Mouse (Mus musculus): Measurements from ENCODE around the gene Nutf2. TPM values are rescaled to one million over a fixed set of nuclear protein-coding genes. Genes with fewer than 3 reads are reported as not detected.
A peak's percentile ranks its signal among the peaks of the same experiment; 100 is the strongest.

The Nutf2 gene
- total and polyA plus RNA-seq, 3 experiments = 87.1 to 378 (median 284) TPM

- no peak for ATAC-seq (ENCODE audit: extremely low read depth, insufficient number of reproducible peaks, low FRiP score, poor library complexity, severe bottlenecking)
- no peaks in the 10 kb centered on the region for H3K9me3 ChIP-seq (replicated peaks)
- H3K4me1 ChIP-seq (ENCODE audit: insufficient read depth, low read depth, low read length) = peaks cover 3% of the 10 kb centered on the region
- no peak overlapping the region for H3K4me3 ChIP-seq (ENCODE audit: low read depth, low read length)
- no peaks in the 10 kb centered on the region for H3K27me3 ChIP-seq (ENCODE audit: insufficient read depth, low read length)
- DNase-seq (ENCODE audit: low spot score) = no peak
- peaks cover 99% of the 10 kb centered on the region for H3K36me3 ChIP-seq (replicated peaks)
- TF ChIP-seq POLR2AphosphoS5 (IDR thresholded peaks at IDR 0.05; ENCODE audit: insufficient replicate concordance, low read depth, low read length) = no peak
- TF ChIP-seq TAL1 (conservative IDR thresholded peaks at IDR 0.05; ENCODE audit: low read depth, low read length) = no peak
- no peak for TF ChIP-seq GATA1 (IDR thresholded peaks at IDR 0.05; ENCODE audit: borderline replicate concordance, low read length)
- TF ChIP-seq CTCF (IDR thresholded peaks at IDR 0.05; ENCODE audit: low read depth, low read length) = no peak
- TF ChIP-seq GATA2 (IDR thresholded peaks at IDR 0.05; ENCODE audit: borderline replicate concordance, low read depth, low read length) = no peak
Observed at GRCm38 (mm10) chr8:105889756-105890465, 29.5 kb downstream of the Nutf2 start.

- TF ChIP-seq TAL1 (conservative IDR thresholded peaks at IDR 0.05; ENCODE audit: low read depth, low read length) = no peak
- TF ChIP-seq GATA2 (IDR thresholded peaks at IDR 0.05; ENCODE audit: borderline replicate concordance, low read depth, low read length) = no peak
- TF ChIP-seq POLR2AphosphoS5 (IDR thresholded peaks at IDR 0.05; ENCODE audit: insufficient replicate concordance, low read depth, low read length) = no peak
- no peak for TF ChIP-seq GATA1 (IDR thresholded peaks at IDR 0.05; ENCODE audit: borderline replicate concordance, low read length)
- no peak for TF ChIP-seq CTCF (IDR thresholded peaks at IDR 0.05; ENCODE audit: low read depth, low read length)
- no peaks in the 10 kb centered on the region for H3K27me3 ChIP-seq (ENCODE audit: insufficient read depth, low read length)
- peaks cover 3% of the 10 kb centered on the region for H3K4me1 ChIP-seq (ENCODE audit: insufficient read depth, low read depth, low read length)
- DNase-seq (ENCODE audit: low spot score) (no peak), ATAC-seq (ENCODE audit: extremely low read depth, insufficient number of reproducible peaks, low FRiP score, poor library complexity, severe bottlenecking) (no peak)
- peaks cover 99% of the 10 kb centered on the region for H3K36me3 ChIP-seq (replicated peaks)
- no peaks in the 10 kb centered on the region for H3K9me3 ChIP-seq (replicated peaks)
- no peak overlapping the region for H3K4me3 ChIP-seq (ENCODE audit: low read depth, low read length)
Observed at GRCm38 (mm10) chr8:105890870-105891269, 30.5 kb downstream of the Nutf2 start.

- peaks cover 90% of the 10 kb centered on the region for H3K36me3 ChIP-seq (replicated peaks)
- no peaks in the 10 kb centered on the region for H3K27me3 ChIP-seq (ENCODE audit: insufficient read depth, low read length)
- DNase-seq (ENCODE audit: low spot score) (peak; percentile 17), ATAC-seq (ENCODE audit: extremely low read depth, insufficient number of reproducible peaks, low FRiP score, poor library complexity, severe bottlenecking) (no peak)
- H3K4me1 ChIP-seq (ENCODE audit: insufficient read depth, low read depth, low read length) = peaks cover 3% of the 10 kb centered on the region
- no peaks in the 10 kb centered on the region for H3K9me3 ChIP-seq (replicated peaks)
- no peak for TF ChIP-seq CTCF (IDR thresholded peaks at IDR 0.05; ENCODE audit: low read depth, low read length)
- TF ChIP-seq TAL1 (conservative IDR thresholded peaks at IDR 0.05; ENCODE audit: low read depth, low read length) = no peak
- TF ChIP-seq GATA1 (IDR thresholded peaks at IDR 0.05; ENCODE audit: borderline replicate concordance, low read length) = no peak
- H3K4me3 ChIP-seq (ENCODE audit: low read depth, low read length) = no peak overlapping the region
Observed at GRCm38 (mm10) chr8:105892432-105892831, 32.1 kb downstream of the Nutf2 start.

- DNase-seq (ENCODE audit: low spot score) (peak; percentile 29), ATAC-seq (ENCODE audit: extremely low read depth, insufficient number of reproducible peaks, low FRiP score, poor library complexity, severe bottlenecking) (no peak)
- no peak within 1 kb of the TSS for H3K4me3 ChIP-seq (ENCODE audit: low read depth, low read length)
- H3K9me3 ChIP-seq (replicated peaks) = no peaks in the 10 kb centered on the region
- H3K27me3 ChIP-seq (ENCODE audit: insufficient read depth, low read length) = no peaks in the 10 kb centered on the region
- H3K36me3 ChIP-seq (replicated peaks) = peaks cover 80% of the 10 kb centered on the region
- TF ChIP-seq TAL1 (conservative IDR thresholded peaks at IDR 0.05; ENCODE audit: low read depth, low read length) = no peak
- no peak for TF ChIP-seq CTCF (IDR thresholded peaks at IDR 0.05; ENCODE audit: low read depth, low read length)
- TF ChIP-seq POLR2AphosphoS5 (IDR thresholded peaks at IDR 0.05; ENCODE audit: insufficient replicate concordance, low read depth, low read length) = no peak
- no peak for TF ChIP-seq GATA1 (IDR thresholded peaks at IDR 0.05; ENCODE audit: borderline replicate concordance, low read length)
- TF ChIP-seq GATA2 (IDR thresholded peaks at IDR 0.05; ENCODE audit: borderline replicate concordance, low read depth, low read length) = no peak
- H3K4me1 ChIP-seq (ENCODE audit: insufficient read depth, low read depth, low read length) = peaks cover 3% of the 10 kb centered on the region
Observed at GRCm38 (mm10) chr8:105893339-105893738, 33.0 kb downstream of the Nutf2 start, which contains the start of gene Nrn1l. Nrn1l (plus strand) TSS chr8:105893567.

- Histone ChIP-seq H3K27me3 (ENCODE audit: insufficient read depth, low read length) (no peaks in the 10 kb centered on the region), H3K9me3 (replicated peaks) (no peaks in the 10 kb centered on the region), H3K4me3 (ENCODE audit: low read depth, low read length) (no peak overlapping the region), H3K4me1 (ENCODE audit: insufficient read depth, low read depth, low read length) (peaks cover 12% of the 10 kb centered on the region), H3K36me3 (replicated peaks) (peaks cover 44% of the 10 kb centered on the region)
- no peak for TF ChIP-seq POLR2AphosphoS5 (IDR thresholded peaks at IDR 0.05; ENCODE audit: insufficient replicate concordance, low read depth, low read length)
- no peak for TF ChIP-seq CTCF (IDR thresholded peaks at IDR 0.05; ENCODE audit: low read depth, low read length)
- TF ChIP-seq TAL1 (conservative IDR thresholded peaks at IDR 0.05; ENCODE audit: low read depth, low read length) = no peak
- TF ChIP-seq GATA1 (IDR thresholded peaks at IDR 0.05; ENCODE audit: borderline replicate concordance, low read length) = no peak
- TF ChIP-seq GATA2 (IDR thresholded peaks at IDR 0.05; ENCODE audit: borderline replicate concordance, low read depth, low read length) = no peak
- DNase-seq (ENCODE audit: low spot score) = no peak
- no peak for ATAC-seq (ENCODE audit: extremely low read depth, insufficient number of reproducible peaks, low FRiP score, poor library complexity, severe bottlenecking)
Observed at GRCm38 (mm10) chr8:105897801-105898480, 37.6 kb downstream of the Nutf2 start.

GRCm38 (mm10) chr8:105900180-105900940 is 40.0 kb downstream of the Nutf2 start, which contains the start of gene Pskh1:
Pskh1 (plus strand) TSS chr8:105900441.
- peak; percentile 77 for ATAC-seq (ENCODE audit: extremely low read depth, insufficient number of reproducible peaks, low FRiP score, poor library complexity, severe bottlenecking)
- TF ChIP-seq TAL1 (conservative IDR thresholded peaks at IDR 0.05; ENCODE audit: low read depth, low read length) (no peak), POLR2AphosphoS5 (IDR thresholded peaks at IDR 0.05; ENCODE audit: insufficient replicate concordance, low read depth, low read length) (no peak), CTCF (IDR thresholded peaks at IDR 0.05; ENCODE audit: low read depth, low read length) (no peak), GATA1 (IDR thresholded peaks at IDR 0.05; ENCODE audit: borderline replicate concordance, low read length) (no peak), GATA2 (IDR thresholded peaks at IDR 0.05; ENCODE audit: borderline replicate concordance, low read depth, low read length) (no peak)
- H3K9me3 ChIP-seq (replicated peaks) = no peaks in the 10 kb centered on the region

More at GRCm38 (mm10) chr8:105900180-105900940, 40.0 kb downstream of the Nutf2 start, which contains the start of gene Pskh1:
- peak; percentile 91 for DNase-seq (ENCODE audit: low spot score)
- peaks cover 12% of the 10 kb centered on the region for H3K4me1 ChIP-seq (ENCODE audit: insufficient read depth, low read depth, low read length)
- peaks cover 34% of the 10 kb centered on the region for H3K36me3 ChIP-seq (replicated peaks)
- no peaks in the 10 kb centered on the region for H3K27me3 ChIP-seq (ENCODE audit: insufficient read depth, low read length)
- peak within 1 kb of the TSS; percentile 100 for H3K4me3 ChIP-seq (ENCODE audit: low read depth, low read length)

All from G1E (cell line).